Mouse (Mus musculus) liver, embryonic 14.5 days (tissue): Measurements from ENCODE around the gene Rftn1. TPM values are rescaled to one million over a fixed set of nuclear protein-coding genes. Genes with fewer than 3 reads are reported as not detected.

Source experiments
- ATAC-seq: fragments of 200-750 bp; cut with Nextera tagmentation; 2 replicates; pipeline ENCODE4 v1.8.0; 2017; ENCODE audit warnings: moderate number of reproducible peaks, mild to moderate bottlenecking, moderate library complexity; ENCODE audit not compliant: insufficient read depth
- DNase-seq, 3 experiments: peaks; one replicate each; pipeline ENCODE4 v3.0.0-alpha.2; 2012 to 2013; ENCODE audit warnings: low read depth in 3 of 3, low spot score in 3 of 3
- H3K27ac ChIP-seq: fragments of 300-500 bp; sonication (generic); 2 replicates; pipeline ENCODE4 v1.5.1; 2014; ENCODE audit warnings: moderate library complexity, mild to moderate bottlenecking, control low read depth, inconsistent platforms
- H3K27me3 ChIP-seq: fragments of 300-500 bp; sonication (generic); 2 replicates; pipeline ENCODE4 v1.6.1; 2014; ENCODE audit warnings: mild to moderate bottlenecking, low read length, moderate library complexity; ENCODE audit not compliant: control insufficient read depth, insufficient read depth
- H3K36me3 ChIP-seq: fragments of 300-500 bp; sonication (generic); replicated peaks from 2 replicates; pipeline ENCODE4 v1.6.1; 2014; ENCODE audit warnings: low read depth; ENCODE audit not compliant: control insufficient read depth, insufficient read depth
- H3K4me1 ChIP-seq, 2 experiments: fragments of 200-500 bp in 1 of 2; fragments of 300-500 bp in 1 of 2; sonication (generic) in 1 of 2; replicated peaks; 2 replicates each; pipeline ENCODE4 v1.6.1; 2012 to 2014; ENCODE audit warnings: antibody characterized with exemption in 1 of 2, inconsistent platforms in 1 of 2, low read length in 1 of 2; ENCODE audit not compliant: control insufficient read depth in 2 of 2, insufficient read depth in 2 of 2
- H3K4me2 ChIP-seq: fragments of 300-500 bp; sonication (generic); 2 replicates; pipeline ENCODE4 v1.6.1; 2014; ENCODE audit warnings: low read depth, mild to moderate bottlenecking, control low read depth, moderate library complexity
- H3K4me3 ChIP-seq, 2 experiments: fragments of 200-500 bp in 1 of 2; fragments of 300-500 bp in 1 of 2; sonication (generic) in 1 of 2; 2 replicates each; pipeline ENCODE4 v1.5.1; 2012 to 2014; ENCODE audit warnings: low read depth in 2 of 2, low read length in 2 of 2, mild to moderate bottlenecking in 2 of 2, control low read depth in 1 of 2, inconsistent platforms in 1 of 2, moderate library complexity in 1 of 2; ENCODE audit not compliant: insufficient read depth in 1 of 2
- H3K9ac ChIP-seq: fragments of 300-500 bp; sonication (generic); replicated peaks from 2 replicates; pipeline ENCODE4 v1.6.1; 2014; ENCODE audit warnings: mild to moderate bottlenecking, control low read depth, moderate library complexity
- H3K9me3 ChIP-seq: fragments of 300-500 bp; sonication (generic); 2 replicates; pipeline ENCODE4 v1.6.1; 2016; ENCODE audit warnings: low read length, mixed read lengths; ENCODE audit not compliant: control insufficient read depth
- CTCF ChIP-seq: IDR thresholded peaks from 2 replicates; pipeline ENCODE4 v1.5.1; 2016; ENCODE audit warnings: antibody characterized with exemption, low read depth, control low read depth
- EP300 ChIP-seq: IDR thresholded peaks from 2 replicates; pipeline ENCODE4 v1.6.1; 2016; ENCODE audit warnings: antibody characterized with exemption, low read depth
- WGBS: fragments of 180-500 bp; shearing (Covaris S2); extraction: QIAGEN DNeasy Blood & Tissue Kit; methylation state at CpG from one replicate; pipeline ENCODE4 v1.1.7; 2014; ENCODE audit not compliant: insufficient replicate concordance; 5-methylcytosine and 5-hydroxymethylcytosine counted together
- polyA plus RNA-seq, 2 experiments: library from polyadenylated mRNA; depleted of rRNA in 1 of 2; stranded (reverse) in 1 of 2; unstranded in 1 of 2; fragments of >200 nt; fragmentation: Nextera tagmentation in 1 of 2; extraction: Ambion mirVana in 1 of 2; gene quantifications; 2 replicates each; pipeline versions ENCODE4 v1.2.1 to v1.2.3; 2012 to 2014

Gene Rftn1
- polyA plus RNA-seq, 2 experiments: 2.2 to 3.2 TPM

- Histone ChIP-seq H3K9ac (no peak overlapping the region), H3K27ac (no peak overlapping the region), H3K4me3 (no peak overlapping the region), H3K36me3 (no peaks in the 10 kb centered on the region), H3K4me2 (no peak overlapping the region), H3K9me3 (no peaks in the 10 kb centered on the region), H3K4me1 (peaks cover 0 to 4% of the 10 kb centered on the region in 2 experiments; a peak in 2 of 4 replicates), H3K27me3 (no peaks in the 10 kb centered on the region)
- 46% methylated on average over 6 of the region's 6 CpGs for WGBS
- DNase-seq: no peak
- TF ChIP-seq EP300 (no peak), CTCF (no peak)
- ATAC-seq: no peak
Observed at GRCm38 (mm10) chr17:50170935-50171545, 19.4 kb downstream of the Rftn1 start.

- ATAC-seq (no peak), DNase-seq (no peak)
- peaks cover 0 to 4% of the 10 kb centered on the region in 2 experiments; a peak in 2 of 4 replicates for H3K4me1 ChIP-seq
- H3K36me3 ChIP-seq: no peaks in the 10 kb centered on the region
- TF ChIP-seq EP300: no peak
- no peak for TF ChIP-seq CTCF
- whole genome bisulfite sequencing: 52% methylated on average over 7 of the region's 7 CpGs
- no peaks in the 10 kb centered on the region for H3K27me3 ChIP-seq
- no peak overlapping the region for H3K9ac ChIP-seq
- no peaks in the 10 kb centered on the region for H3K9me3 ChIP-seq
- H3K4me3 ChIP-seq: no peak overlapping the region
- no peak overlapping the region for H3K4me2 ChIP-seq
- no peak overlapping the region for H3K27ac ChIP-seq
Observed at GRCm38 (mm10) chr17:50169946-50170427, 20.5 kb downstream of the Rftn1 start.

- Histone ChIP-seq H3K4me1 (peaks cover 17 to 29% of the 10 kb centered on the region in 2 experiments), H3K36me3 (no peaks in the 10 kb centered on the region), H3K9me3 (no peaks in the 10 kb centered on the region), H3K27me3 (no peaks in the 10 kb centered on the region), H3K4me3 (no peak overlapping the region), H3K27ac (no peak overlapping the region), H3K4me2 (no peak overlapping the region), H3K9ac (no peak overlapping the region)
- DNase-seq: no peak
- 64% methylated on average over 20 of the region's 20 CpGs for WGBS
- no peak for ATAC-seq
- TF ChIP-seq CTCF (no peak), EP300 (no peak)
Observed at GRCm38 (mm10) chr17:50160904-50161805, 29.3 kb downstream of the Rftn1 start.

GRCm38 (mm10) chr17:50160357-50160756, 30.1 kb downstream of the Rftn1 start:
- ATAC-seq: no peak
- Histone ChIP-seq H3K27ac (no peak overlapping the region), H3K9me3 (no peaks in the 10 kb centered on the region), H3K4me1 (peaks cover 17 to 29% of the 10 kb centered on the region in 2 experiments), H3K36me3 (no peaks in the 10 kb centered on the region), H3K9ac (no peak overlapping the region), H3K4me2 (no peak overlapping the region), H3K4me3 (no peak overlapping the region), H3K27me3 (no peaks in the 10 kb centered on the region)
- no peak for TF ChIP-seq EP300
- TF ChIP-seq CTCF: no peak
- no peak for DNase-seq
- 78% methylated on average over 6 of the region's 6 CpGs for WGBS

- no peaks in the 10 kb centered on the region for H3K9me3 ChIP-seq
- no peaks in the 10 kb centered on the region for H3K36me3 ChIP-seq
- ATAC-seq (no peak), DNase-seq (no peak)
- no peak overlapping the region for H3K27ac ChIP-seq
- H3K4me3 ChIP-seq: no peak overlapping the region
- H3K9ac ChIP-seq: no peak overlapping the region
- H3K4me1 ChIP-seq: peaks cover 17 to 29% of the 10 kb centered on the region in 2 experiments
- no peak for TF ChIP-seq CTCF
- no peak for TF ChIP-seq EP300
- H3K4me2 ChIP-seq: no peak overlapping the region
- WGBS: 74% methylated on average over 6 of the region's 6 CpGs
- H3K27me3 ChIP-seq: no peaks in the 10 kb centered on the region
Observed at GRCm38 (mm10) chr17:50159816-50160215, 30.7 kb downstream of the Rftn1 start.
